Mouse (Mus musculus) cortical plate, adult 2 months (tissue): Measurements from ENCODE around the gene Fam205a2. TPM values are rescaled to one million over a fixed set of nuclear protein-coding genes. Genes with fewer than 3 reads are reported as not detected.
"Not testable (repeated sequence)": the region's sequence is repeated elsewhere in the genome, so short reads cannot be mapped to it uniquely, and the experiment has no call there.

Experiments used
- H3K27ac ChIP-seq: fragments of 200-500 bp; 2 replicates; pipeline ENCODE4 v1.5.1; 2012; ENCODE audit warnings: low read length, control low read depth, inconsistent platforms; ENCODE audit not compliant: insufficient read depth
- H3K4me1 ChIP-seq: fragments of 200-500 bp; 2 replicates; pipeline ENCODE4 v1.6.1; 2011; ENCODE audit warnings: low read length; ENCODE audit not compliant: control insufficient read depth, insufficient read depth
- H3K4me3 ChIP-seq: fragments of 200-500 bp; 2 replicates; pipeline ENCODE4 v1.5.1; 2011; ENCODE audit warnings: mild to moderate bottlenecking, low read length, control low read depth; ENCODE audit not compliant: insufficient read depth
- polyA plus RNA-seq: library from polyadenylated mRNA; depleted of rRNA; stranded (reverse); fragments of >200 nt; gene quantifications from 2 replicates; pipeline ENCODE4 v1.2.3, GENCODE M21; 2012; rRNA removed

The Fam205a2 gene
- polyA plus RNA-seq: 0.44 and 1.1 TPM in 2 replicates

DNA sequence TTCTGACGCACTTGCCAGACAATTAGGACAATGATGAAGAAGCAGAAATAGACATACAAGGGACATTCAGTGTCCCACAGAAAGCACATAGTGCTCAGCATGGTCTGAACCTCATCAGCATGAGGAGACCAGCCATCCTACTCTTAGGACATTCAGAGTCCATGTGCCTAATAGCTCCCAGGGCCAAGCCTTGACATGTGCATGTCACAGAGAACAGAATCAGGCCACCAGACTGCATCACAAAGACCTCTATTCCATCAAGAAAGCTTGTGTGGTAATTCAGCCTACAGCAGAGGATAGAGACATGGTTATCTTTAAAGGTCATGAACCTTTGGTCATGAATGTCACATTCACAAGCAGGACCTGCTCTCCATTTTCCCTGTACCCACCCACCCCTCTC lies at the start of gene Fam205a2:
Gene Fam205a2 (minus strand): TSS at position 101 of the 400 bp plus-strand sequence.
- not testable (repeated sequence) for H3K4me1 ChIP-seq, H3K4me3 ChIP-seq, H3K27ac ChIP-seq

Other genes with a start within 250 kb of the Fam205a2 start
- gene Gm21953, start 233.9 kb downstream of the Fam205a2 start, polyA plus RNA-seq: not detected in 2 replicates
- 0.44 and 1.1 TPM in 2 replicates for gene Fam205a3, start 209.8 kb downstream of the Fam205a2 start, polyA plus RNA-seq
- gene Gm21586, start 88.8 kb downstream of the Fam205a2 start, polyA plus RNA-seq: not detected in 2 replicates
- gene Gm2163, start 61.4 kb downstream of the Fam205a2 start, polyA plus RNA-seq: 1.8 and 2.1 TPM in 2 replicates
- gene Gm10591, start 84.0 kb upstream of the Fam205a2 start, polyA plus RNA-seq: not detected in 2 replicates
- 1.3 and 1.6 TPM in 2 replicates for gene Gm2564, start 101.5 kb upstream of the Fam205a2 start, polyA plus RNA-seq
- gene Ccl27b, start 127.1 kb upstream of the Fam205a2 start, polyA plus RNA-seq: 25.3 and 29.0 TPM in 2 replicates
- 0.19 and 0.50 TPM in 2 replicates for gene Il11ra2, start 133.7 kb upstream of the Fam205a2 start, polyA plus RNA-seq
- gene 4930578G10Rik, start 207.4 kb upstream of the Fam205a2 start, polyA plus RNA-seq: 1.5 and 1.9 TPM in 2 replicates
- 0.98 and 1.7 TPM in 2 replicates for gene Ccl19, start 228.4 kb upstream of the Fam205a2 start, polyA plus RNA-seq
- 0.19 and 0.40 TPM in 2 replicates for gene Ccl21a, start 245.8 kb upstream of the Fam205a2 start, polyA plus RNA-seq